Mouse (Mus musculus): Measurements from ENCODE around the gene Soga1.

Soga1 gene

GRCm38 (mm10) chr2:157079701-157080180 lies 687 bp upstream of the Soga1 start:
- DNase-seq (ENCODE audit: low spot score in 2 of 2), result no peak

- DNase-seq (ENCODE audit: low spot score in 2 of 2), result no peak
These were observed 828 bp downstream of the Soga1 start for GRCm38 (mm10) chr2:157078059-157078792.

GRCm38 (mm10) chr2:157077641-157078058 lies 1.4 kb downstream of the Soga1 start:
- DNase-seq (ENCODE audit: low spot score in 2 of 2), result no peak

DNA sequence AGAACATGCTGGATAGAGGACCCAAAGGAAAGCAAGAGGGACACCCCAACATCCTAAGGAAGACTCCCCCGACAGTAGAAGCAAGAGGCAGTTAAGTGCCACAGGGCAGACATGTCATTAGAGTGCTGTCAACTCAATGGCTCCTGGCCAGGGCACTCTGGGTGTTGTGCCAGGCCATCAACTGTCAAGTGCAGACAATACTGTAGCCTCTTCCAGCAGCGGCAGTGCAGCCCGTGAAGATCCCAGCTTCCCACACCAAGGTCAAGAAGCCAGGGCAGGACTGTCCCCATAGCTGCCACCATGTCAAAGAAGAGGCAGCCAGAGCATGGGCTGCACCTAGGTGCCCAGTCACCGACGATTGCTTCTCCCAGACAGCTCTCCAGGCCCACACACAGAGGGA lies 1.9 kb downstream of the Soga1 start:
- DNase-seq (ENCODE audit: low spot score in 2 of 2), result no peak

GRCm38 (mm10) chr2:157076585-157076984 lies 2.5 kb downstream of the Soga1 start:
- DNase-seq (ENCODE audit: low spot score in 2 of 2), result no peak

DNA sequence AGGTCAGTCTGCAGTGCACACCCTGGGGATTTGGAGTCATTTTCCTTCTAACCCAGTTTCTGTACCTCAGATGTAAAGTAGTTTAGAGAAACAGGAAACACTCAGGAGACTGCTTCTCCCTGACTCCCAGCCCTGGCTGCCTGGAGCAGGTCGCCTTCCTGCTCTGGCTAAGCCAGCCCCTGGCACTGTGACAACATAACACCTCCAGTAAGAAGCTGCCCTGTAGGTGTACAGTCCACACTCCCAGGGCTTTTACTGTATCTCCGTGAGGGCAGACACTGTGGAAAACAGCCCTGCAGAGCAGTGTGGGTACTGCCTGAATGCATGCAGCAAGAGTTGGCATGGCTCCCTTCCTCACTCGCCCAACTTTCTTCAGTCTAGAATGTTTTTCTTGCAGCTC lies 3.4 kb downstream of the Soga1 start:
- no peak for DNase-seq (ENCODE audit: low spot score in 2 of 2)

- no peak for DNase-seq (ENCODE audit: low spot score in 2 of 2)
These were observed 3.8 kb downstream of the Soga1 start for GRCm38 (mm10) chr2:157075226-157075625.

- no peak for DNase-seq (ENCODE audit: low spot score in 2 of 2)
These were observed 4.3 kb downstream of the Soga1 start for GRCm38 (mm10) chr2:157074772-157075171.

DNA sequence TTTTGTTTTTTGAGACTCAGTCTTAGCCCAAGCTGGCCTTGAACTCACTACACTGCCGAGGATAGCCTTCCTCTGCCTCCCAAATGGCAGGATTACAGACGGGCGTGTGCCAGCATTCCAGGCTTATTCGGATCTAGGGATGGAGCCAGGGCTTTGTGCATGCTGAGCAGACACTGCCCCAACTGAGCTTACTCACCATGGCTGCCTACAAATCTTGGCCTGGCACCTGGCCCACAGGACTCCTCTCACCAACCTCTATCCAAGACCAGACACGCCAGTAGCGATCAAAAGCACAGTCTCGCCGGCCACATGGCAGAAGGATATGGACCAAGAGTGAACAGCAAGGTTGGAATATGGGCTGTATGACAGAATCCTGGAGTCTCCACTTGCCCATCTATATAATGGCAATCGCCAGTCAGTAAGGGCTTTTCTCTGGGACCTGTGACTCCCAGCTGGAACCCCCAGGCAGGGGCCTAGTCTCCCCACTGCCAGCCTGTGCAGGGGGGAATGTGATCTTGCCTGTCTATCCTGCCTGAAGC lies 4.8 kb downstream of the Soga1 start:
- DNase-seq (ENCODE audit: low spot score in 2 of 2), result no peak

DNA sequence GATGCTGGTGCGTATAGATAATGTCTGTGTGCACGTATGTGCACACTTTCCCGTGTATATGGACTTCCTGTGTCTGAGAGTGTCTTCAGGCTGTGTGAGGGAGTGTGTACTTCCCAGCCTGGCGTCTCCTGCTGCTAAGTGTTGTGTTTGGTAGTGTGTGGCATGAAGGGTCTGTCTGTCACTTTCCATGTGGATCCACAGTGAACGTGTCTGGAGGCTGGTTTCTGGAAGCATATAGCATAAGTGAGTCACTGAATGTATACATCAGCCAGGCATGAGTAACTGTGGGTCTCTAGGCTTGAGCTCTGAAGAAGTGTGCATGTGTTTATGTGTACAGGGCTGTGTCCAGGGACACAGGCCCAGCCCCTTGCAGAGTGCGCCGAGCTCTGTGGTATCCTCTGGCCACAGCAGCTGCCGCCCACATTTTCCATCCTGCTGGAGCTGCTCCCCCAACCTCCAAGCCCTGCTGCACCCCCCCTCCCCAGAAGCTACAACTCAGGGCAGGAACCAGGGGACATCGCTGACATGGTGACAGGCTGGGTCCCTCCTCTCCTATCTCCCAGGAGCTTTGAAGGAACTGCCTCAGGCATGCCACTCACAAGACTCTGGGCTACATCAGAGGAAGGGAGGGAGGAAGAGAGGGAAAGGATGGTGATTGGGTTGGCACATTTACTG lies 5.5 kb downstream of the Soga1 start:
- no peak for DNase-seq (ENCODE audit: low spot score in 2 of 2)

DNA sequence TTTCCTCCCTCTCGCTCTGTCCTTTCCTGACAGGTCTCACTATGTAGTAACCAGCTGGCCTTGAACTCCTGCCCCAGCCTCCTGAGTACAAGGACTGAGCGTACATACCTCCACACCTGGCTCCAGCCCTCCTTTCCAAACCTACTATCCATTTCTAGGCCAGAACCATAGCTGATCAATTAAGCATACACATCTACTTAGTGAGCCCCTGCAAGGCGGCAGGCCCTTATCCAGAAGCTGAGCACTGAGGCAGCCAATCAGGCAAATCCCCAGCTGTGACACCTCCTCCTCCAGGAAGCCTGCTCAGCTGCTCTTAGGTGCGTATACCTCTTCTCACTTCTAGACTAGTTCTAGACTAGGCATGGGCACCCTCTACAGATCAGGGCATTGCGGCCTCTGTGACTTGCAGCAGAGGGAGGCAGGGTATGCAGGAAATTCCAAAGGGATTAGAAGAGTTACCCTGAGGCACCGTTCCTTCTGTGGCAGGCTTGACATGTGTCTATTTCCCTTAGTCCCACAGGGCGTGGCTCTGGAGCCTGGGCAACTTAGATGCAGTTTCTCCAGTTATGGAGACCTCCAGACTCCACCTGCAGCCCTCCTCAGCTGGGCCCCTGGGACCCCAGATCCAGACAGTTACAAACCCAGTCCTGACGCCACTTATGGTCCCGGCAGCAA lies 6.6 kb downstream of the Soga1 start:
- DNase-seq (ENCODE audit: low spot score in 2 of 2), result no peak

GRCm38 (mm10) chr2:157071556-157071955 lies 7.5 kb downstream of the Soga1 start:
- DNase-seq (ENCODE audit: low spot score in 2 of 2), result peak in 1 of 2 experiments; percentile 27

DNA sequence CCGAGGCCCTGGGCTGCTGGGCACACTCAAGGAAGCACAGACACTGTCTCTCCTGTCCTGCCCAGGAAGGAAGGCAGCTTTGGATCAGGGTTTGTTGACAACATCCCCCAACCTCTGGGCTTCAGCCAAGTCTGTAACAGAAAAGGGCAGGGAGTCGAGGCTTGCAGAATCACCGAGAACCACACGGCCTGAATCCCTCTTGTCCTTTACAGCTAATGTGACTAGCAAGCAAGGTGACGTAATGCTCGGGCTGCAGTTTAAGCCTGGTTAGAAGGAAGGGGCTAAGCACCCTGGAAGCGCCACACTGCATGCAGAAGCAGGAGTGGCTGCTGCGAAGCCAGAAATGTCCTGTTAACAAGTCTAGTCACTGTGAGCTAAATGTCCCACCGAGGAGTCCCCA lies 8.7 kb downstream of the Soga1 start:
- DNase-seq (ENCODE audit: low spot score in 2 of 2), result no peak

- DNase-seq (ENCODE audit: low spot score in 2 of 2), result no peak
These were observed 9.2 kb downstream of the Soga1 start for GRCm38 (mm10) chr2:157069755-157070315.

GRCm38 (mm10) chr2:157069355-157069735 lies 9.7 kb downstream of the Soga1 start:
- DNase-seq (ENCODE audit: low spot score in 2 of 2), result no peak

GRCm38 (mm10) chr2:157068701-157069354 lies 10.2 kb downstream of the Soga1 start:
- no peak for DNase-seq (ENCODE audit: low spot score in 2 of 2)

GRCm38 (mm10) chr2:157066731-157067430 lies 12.2 kb downstream of the Soga1 start:
- DNase-seq (ENCODE audit: low spot score in 2 of 2), result no peak

DNA sequence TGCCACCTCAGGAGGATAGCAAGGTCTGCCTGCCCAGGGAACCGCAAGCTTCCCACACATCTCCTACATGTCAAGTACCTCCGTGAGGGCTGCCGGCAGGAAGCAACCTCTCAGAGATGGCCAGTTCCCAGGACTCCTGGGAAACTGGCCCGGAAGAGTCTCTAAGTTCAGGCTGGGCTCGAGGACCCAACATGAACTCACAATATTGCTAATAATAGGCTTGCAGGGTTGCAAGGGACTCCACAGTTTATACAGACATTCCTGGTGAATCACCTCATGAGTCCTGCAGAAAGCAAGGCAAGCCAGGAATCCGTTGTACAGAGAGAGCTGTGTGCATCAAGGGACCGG lies 13.2 kb downstream of the Soga1 start:
- DNase-seq (ENCODE audit: low spot score in 2 of 2), result no peak

DNA sequence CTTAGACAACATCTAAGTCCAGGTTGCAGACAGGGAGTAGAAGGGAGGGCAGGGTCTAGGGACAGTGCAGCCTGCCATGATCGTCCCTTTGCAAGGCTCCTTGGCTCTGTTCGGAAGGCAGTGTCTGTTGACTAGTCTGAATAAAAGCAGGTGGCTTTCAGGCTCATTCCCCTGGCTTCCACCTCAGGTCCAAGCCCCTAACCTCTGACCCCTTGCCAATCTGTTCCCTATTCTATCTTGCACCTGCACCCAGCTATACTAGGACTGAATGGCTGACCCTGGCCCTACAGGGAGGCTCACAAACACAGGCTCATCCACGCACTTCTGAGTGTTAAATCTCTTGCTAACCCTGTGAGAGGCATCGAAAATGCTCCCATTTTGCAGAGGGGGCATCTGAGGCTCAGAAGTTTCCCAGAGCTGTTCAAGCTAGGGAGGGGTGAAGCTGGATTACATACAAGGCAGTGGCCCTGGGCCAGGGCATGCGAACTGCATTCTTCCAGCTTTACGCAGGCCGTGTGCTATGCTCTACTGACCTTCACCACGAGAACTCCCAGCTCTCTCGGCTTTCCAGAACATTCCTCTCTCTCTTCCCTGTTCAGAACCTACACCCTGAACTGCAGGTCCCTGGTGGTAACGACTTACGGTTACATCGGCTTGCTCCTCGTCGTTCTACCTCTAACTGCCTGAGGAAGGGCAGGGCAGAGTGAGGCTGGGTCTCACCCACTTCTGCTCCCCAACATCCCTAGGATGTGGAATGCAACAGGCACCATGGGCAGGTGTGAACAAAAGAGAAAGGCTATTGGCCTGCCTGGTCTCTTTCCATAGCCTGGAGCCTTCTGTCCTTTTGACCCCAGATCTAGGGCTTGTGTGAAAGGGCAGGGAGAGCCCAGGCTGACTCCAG lies 13.8 kb downstream of the Soga1 start:
- DNase-seq (ENCODE audit: low spot score in 2 of 2), result no peak

- no peak for DNase-seq (ENCODE audit: low spot score in 2 of 2)
These were observed 14.9 kb downstream of the Soga1 start for GRCm38 (mm10) chr2:157064136-157064535.

Data from thymus, postnatal 10 days (tissue).